Mouse (Mus musculus) right cerebral cortex, postnatal 14 days (tissue): ENCODE data around the gene Gas6.

ENCODE experiments used
- DNase-seq: peaks from one replicate; pipeline ENCODE4 v3.0.0; 2022

Gas6 gene

DNA sequence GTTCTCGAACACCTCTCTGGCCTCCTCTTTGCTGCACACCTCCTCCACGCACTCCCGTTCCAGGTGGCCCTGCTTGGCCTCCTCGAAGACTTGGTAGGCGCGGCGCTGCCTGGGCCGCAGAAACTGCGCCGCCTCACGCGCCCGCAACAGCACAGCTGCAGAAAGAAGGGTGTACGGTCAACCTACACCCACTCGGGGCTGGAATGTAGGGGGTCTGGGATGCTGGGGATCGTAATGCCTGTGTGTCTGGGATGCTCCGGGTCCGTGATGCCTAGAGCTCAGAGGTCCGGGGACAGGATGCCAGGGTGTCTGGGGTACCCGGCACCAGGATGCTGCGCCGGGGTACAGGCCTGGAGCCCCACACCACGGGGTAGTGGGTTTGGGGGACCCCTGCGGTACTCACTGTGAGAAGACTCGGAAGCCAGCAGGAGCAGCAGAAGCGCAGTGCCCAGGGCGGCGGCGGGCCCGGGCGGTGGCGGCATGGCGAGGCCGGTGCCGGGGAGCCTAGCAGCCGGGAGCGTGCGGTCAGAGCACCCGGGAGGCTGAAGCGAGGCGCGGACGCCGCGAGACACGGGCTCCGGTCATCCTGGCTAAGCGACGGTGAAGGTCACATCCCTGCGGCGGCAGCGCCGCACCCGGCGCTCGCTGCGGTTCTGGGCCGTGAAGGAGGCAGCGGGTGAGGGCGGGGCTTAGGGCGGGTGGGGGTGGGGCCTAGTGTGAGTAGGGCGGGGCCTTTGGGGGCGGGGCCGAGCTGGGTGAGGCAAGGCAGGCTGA lies at the start of gene Gas6:
Gas6 (minus strand) TSS at position 633 of the 774 bp plus-strand sequence.
- peak; percentile 70 for DNase-seq

- no peak for DNase-seq
Observed at GRCm38 (mm10) chr8:13541526-13541925, 47.2 kb upstream of the Gas6 start.

DNA sequence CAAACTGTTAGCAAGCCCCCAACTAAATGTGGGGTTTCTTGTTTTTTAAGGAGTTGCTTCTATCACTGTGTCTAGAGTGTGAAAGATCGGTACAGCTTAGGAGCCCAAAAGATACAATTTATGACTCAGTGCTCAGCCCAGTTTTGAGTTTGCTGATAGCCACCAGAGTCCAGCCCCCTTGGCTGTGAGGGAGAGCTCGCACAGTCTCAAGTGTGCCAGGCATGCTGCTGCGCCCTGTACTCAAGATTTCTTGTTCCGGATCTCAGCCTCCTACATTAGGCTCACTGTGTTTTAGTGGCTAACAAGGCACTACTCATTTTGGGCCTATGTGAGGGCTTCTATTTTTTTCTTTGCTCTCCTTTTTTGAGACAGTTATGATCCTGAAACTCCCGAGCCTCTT lies 45.8 kb upstream of the Gas6 start:
- no peak for DNase-seq

DNA sequence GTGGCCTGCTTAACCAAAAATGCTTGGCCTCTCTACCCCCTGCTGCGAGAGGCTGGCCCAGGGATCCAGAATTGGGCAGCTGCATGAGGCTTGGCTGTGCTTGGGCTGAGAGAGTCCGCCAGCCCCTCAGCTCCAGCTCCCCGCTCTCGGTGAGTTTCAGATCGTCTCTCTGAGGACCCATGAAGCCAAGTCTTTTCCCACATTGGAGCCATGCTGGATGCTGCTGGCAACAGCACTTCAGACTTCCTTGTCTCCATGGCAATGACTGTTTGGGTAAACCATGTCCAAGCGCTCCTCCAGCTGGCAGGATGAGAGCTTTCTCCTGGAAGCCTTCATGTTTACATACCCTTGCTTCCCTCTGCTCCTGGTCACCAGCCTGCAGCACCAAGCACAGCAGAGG lies 44.5 kb upstream of the Gas6 start:
- DNase-seq, result peak; percentile 25

GRCm38 (mm10) chr8:13537102-13537501 lies 42.8 kb upstream of the Gas6 start:
- no peak for DNase-seq

DNA sequence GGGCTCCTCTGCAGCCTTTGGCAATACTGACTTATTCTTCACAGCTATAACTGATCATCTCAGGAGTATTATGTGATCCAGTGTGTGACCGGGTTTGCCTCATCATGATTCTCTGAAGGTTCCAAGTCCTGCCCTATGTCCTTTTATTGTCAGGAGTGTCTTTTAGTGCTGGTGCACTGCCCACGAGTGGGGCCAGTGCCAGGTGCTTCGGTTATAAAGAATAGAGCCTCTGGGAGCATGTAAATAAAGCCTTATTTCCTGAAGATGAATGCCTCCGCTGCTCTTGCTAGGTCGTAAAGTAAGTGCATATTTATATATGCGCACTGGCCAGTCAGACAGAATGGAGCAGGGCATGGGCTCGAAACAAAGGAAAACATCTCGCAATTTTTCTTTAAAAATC lies 38.8 kb upstream of the Gas6 start:
- DNase-seq, result no peak

DNA sequence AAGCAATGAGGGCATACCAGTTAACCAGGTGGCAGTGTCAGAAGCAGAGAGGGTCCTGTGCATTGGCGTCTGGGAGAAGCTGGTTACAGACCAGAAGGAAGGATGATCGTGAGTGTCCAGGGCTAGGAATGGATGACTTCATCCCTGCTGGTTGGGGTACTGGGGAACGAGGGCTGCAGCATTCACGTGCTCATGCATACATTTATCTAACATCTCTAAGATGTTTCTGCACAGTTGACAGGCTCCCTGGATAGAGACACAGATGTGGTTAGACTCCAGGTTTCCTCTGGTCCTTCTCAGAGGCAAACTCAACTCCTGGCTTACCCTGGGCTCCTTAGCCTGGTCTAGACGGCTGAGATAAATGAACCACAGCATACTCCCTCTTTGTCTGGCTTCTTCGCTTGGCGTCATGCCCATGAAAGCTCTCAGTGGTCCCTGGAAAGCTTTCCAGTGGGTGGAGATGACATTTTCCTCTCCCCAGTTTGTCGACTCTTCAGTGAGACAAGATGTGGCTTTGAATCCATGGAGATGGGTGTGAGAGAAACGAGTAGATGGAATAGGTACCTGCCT lies 37.4 kb upstream of the Gas6 start:
- peak; percentile 38 for DNase-seq

GRCm38 (mm10) chr8:13530941-13531340 lies 36.7 kb upstream of the Gas6 start:
- peak; percentile 75 for DNase-seq

DNA sequence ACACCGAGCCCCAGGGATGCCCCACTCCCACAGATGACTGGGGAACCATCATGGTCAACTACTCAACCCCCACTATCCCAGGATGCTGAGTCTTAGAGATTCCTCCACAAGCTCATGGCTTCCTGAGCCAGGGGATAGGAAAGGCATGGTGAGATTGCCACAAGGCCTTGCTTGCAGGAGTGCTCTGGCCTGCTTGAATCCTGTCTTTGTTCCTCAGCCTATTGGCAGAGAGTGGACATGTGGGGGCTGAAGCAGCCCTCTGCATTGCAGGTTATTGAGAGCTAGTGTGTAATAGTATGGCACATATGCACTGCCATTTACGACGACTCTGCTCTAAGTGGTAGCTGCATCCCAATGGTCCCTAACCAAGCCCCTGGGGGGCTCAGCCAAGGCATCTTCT lies 36.1 kb upstream of the Gas6 start:
- DNase-seq, result no peak

DNA sequence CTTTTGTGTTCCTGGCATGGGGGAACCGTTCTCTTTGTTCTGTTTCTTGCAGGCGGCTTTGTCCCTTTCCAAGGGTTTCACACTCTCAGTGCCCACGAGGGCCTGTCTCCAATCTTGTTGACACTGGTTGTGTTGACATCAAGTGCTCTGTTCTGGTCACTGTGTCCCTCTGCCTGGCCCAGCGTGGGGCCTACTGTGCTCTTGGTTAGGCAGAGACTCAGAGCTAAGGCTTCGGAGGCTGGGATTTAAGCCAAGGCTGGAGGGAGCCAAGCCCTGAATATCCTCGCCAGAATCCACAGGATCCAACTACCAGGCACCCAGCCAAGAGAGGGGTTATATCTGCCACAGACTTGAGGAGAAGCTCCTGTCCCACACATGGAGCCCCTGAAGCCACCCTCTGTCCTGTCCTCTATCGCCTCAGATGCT lies 35.6 kb upstream of the Gas6 start:
- DNase-seq, result peak; percentile 63

GRCm38 (mm10) chr8:13529011-13529840 lies 34.9 kb upstream of the Gas6 start:
- DNase-seq, result no peak

GRCm38 (mm10) chr8:13521392-13521791 lies 27.1 kb upstream of the Gas6 start:
- DNase-seq, result no peak

DNA sequence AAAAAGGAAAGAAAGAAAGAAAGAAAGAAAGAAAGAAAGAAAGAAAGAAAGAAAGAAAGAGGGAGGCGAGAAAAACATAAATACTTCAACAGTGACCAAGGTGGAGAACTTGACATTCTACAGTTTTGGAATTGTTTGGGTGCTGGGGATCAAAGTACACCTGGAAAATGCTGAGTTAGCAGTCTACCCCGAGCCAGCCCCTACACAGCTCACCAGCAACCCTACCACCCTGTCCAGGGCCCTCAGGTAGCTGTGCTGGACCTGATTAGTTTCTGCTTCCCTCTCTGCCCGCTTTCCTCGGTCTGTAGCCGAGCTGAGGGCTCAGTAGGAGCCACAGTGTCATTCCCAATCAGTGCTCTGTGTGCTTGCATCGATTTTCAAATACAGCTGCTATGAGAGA lies 26.1 kb upstream of the Gas6 start:
- DNase-seq, result no peak

- DNase-seq, result no peak
Observed at GRCm38 (mm10) chr8:13519503-13519902, 25.2 kb upstream of the Gas6 start.

DNA sequence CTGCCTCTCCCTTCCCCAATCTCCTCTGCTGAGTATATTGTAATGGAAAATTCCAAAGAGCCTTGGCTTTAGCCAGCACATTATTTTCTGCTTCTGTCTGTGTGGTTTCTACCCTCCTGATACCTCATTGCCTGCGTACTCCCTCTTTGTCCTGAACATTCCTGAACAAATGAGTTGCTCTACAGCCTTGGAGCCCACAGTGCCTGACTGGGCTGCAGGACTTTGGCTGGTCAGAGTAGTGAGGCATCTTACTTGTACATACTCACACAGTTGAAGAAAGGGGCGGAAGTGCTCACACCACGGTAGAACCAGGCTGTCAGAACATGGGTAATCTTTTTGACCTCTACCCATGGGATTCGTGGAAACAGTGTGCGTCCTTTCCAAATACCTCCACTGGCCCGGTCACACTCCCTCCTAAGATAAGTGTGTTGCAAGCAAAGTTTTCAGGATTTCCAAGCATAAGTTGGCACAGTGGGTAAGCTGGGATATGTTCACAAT lies 23.0 kb upstream of the Gas6 start:
- no peak for DNase-seq

- DNase-seq, result no peak
Observed at GRCm38 (mm10) chr8:13516728-13517127, 22.4 kb upstream of the Gas6 start.

DNA sequence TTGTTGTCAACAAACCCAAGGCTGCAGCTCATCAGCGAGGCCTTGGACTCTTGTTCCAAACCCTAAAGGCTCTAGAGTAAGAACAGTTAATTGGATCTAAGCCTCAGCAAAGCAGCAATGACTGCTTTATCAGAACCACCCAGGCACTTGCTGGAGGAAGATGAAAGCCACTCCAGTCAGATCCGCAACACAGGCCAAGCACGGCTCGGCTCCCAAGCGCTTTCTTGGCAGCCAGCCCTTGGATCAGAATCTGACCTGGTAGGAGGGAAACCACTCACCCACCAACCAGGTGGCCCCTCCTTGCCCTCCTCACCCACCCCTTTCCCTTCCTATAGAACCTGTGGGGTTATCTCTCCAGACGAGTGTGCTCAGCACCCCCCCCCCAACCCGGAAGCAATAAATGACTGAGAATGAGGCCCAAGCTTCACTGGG lies 21.7 kb upstream of the Gas6 start:
- no peak for DNase-seq

DNA sequence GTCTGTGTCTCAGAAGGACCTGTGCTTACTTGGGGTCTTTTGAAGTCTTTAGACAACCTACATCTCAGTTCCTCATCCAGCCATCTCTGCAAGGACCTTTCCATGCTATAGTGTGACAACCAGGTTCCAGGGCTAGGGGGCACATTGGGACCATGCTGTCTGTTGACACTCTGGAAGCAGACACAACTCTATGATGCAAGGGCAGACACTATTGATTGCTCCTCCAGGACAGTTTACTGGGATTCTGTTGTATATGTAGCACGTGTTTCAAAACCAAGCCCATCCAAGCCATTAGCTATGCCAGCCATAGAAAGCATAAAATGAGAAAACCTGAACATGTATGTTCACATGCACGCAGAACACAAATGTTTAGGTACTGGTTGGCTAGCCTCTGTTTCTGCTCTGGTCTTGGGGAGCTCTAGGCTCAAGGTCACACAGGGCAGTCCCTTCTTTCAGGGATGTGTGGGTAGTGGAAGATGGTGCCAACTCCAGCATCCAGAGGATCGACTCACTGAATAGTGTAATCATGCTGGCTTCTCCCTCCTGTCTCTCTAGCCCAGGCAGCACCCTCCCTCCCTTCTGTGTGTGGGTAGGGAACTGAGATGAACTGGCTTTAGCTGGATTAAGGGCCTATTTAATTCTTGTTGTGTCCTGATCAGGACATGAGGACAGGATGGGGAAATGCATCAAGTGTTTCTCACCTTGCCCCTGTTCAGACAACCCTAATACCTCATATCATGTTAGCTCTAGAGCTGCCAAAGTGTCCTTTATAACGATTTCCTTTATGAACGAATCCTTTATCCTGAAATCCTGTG lies 19.5 kb upstream of the Gas6 start:
- no peak for DNase-seq

DNA sequence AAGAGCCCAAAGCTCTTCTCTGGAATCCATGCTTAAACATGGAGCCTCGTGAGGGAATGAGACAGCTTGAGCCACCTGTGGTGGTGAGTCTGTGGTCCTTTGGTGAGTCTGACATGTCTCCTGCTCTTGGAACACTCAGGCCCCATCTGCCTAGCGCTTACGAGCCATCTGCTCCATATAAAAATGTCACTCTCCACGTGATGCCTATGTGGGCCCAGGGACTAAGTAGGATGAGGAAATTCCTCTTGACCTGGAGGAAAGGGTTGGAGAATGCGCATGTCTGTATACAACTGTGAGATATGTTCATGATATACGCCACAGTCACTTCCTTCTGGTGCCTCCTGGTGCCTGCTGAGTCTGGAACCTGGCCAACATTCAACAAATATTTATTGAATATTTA lies 18.4 kb upstream of the Gas6 start:
- DNase-seq, result no peak

DNA sequence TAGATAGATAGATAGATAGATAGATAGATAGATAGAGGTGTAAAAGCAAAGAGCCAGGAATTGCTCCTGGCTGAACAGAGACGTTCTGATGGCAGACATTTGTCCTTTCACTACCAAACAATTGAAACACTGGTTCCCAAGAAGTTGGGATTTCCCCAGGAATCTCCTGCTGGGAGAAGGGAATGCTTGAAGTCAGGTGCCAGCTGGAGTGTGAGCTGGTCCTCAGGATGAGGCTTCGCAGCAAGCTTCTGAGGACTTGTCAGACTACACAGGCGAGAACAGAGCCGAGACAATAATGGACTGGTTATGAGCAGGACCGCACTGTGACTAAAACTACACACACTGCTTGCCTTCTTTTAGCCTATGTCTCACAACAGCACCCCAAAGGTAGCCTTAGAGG lies 17.7 kb upstream of the Gas6 start:
- DNase-seq, result no peak

DNA sequence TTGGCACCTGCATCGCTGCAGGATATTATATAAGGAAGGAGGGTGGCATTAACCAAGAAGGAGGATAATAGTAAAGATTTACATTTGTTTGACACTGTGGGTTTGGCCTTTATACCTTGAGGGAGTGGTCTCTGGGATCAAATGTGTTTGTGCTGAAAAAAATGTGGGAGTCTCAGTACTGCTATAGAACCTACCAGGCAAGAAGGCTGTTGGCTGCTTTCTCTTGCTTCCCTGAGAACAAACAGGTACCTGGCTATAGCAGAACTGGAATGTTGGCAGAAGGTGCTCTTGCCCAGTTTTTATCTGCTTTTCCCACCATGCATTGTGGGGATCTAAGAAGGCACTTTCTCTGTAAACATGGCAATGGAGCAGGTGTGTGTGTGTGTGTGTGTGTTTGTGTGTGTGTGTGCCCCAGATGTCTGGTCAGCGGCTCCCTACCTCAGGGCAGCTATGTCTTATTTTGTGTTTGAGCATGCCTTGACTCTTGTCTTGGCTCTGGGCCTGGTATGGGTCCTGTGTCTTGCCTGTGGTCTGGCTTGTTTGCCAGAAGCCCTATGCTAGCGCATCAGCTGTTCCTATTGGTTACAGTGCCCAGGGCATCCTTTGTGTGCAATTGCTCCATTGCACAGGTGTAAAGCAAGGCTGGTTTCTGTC lies 13.1 kb upstream of the Gas6 start:
- no peak for DNase-seq

- peak; percentile 43 for DNase-seq
Observed at GRCm38 (mm10) chr8:13506849-13507248, 12.6 kb upstream of the Gas6 start.
